Mouse (Mus musculus) embryonic facial prominence, embryonic 15.5 days (tissue): ENCODE data around the gene Spag9. TPM values are rescaled to one million over a fixed set of nuclear protein-coding genes. Genes with fewer than 3 reads are reported as not detected.

Experiments
- ATAC-seq: fragments of 200-750 bp; cut with Nextera tagmentation; 2 replicates; pipeline ENCODE4 v1.8.0; 2017; ENCODE audit warnings: low read depth, moderate TSS enrichment; ENCODE audit not compliant: insufficient number of reproducible peaks, low FRiP score, low TSS enrichment
- H3K27ac ChIP-seq: fragments of 300-500 bp; sonication (generic); replicated peaks from 2 replicates; pipeline ENCODE4 v1.5.1; 2015; ENCODE audit warnings: mild to moderate bottlenecking, inconsistent platforms
- H3K27me3 ChIP-seq: fragments of 300-500 bp; sonication (generic); 2 replicates; pipeline ENCODE4 v1.6.1; 2015; ENCODE audit warnings: inconsistent platforms
- H3K36me3 ChIP-seq: fragments of 300-500 bp; sonication (generic); 2 replicates; pipeline ENCODE4 v1.6.1; 2015; ENCODE audit warnings: mild to moderate bottlenecking, inconsistent platforms
- H3K4me1 ChIP-seq: fragments of 300-500 bp; sonication (generic); 2 replicates; pipeline ENCODE4 v1.6.1; 2015; ENCODE audit warnings: inconsistent platforms
- H3K4me2 ChIP-seq: fragments of 300-500 bp; sonication (generic); replicated peaks from 2 replicates; pipeline ENCODE4 v1.6.1; 2015; ENCODE audit warnings: mild to moderate bottlenecking, inconsistent platforms
- H3K4me3 ChIP-seq: fragments of 300-500 bp; sonication (generic); replicated peaks from 2 replicates; pipeline ENCODE4 v1.5.1; 2015; ENCODE audit warnings: mild to moderate bottlenecking, inconsistent platforms
- H3K9ac ChIP-seq: fragments of 300-500 bp; sonication (generic); 2 replicates; pipeline ENCODE4 v1.6.1; 2015; ENCODE audit warnings: inconsistent platforms
- H3K9me3 ChIP-seq: fragments of 300-500 bp; sonication (generic); replicated peaks from 2 replicates; pipeline ENCODE4 v1.6.1; 2016; ENCODE audit warnings: inconsistent platforms
- WGBS: fragments of 180-500 bp; shearing (Covaris S2); methylation state at CpG from one replicate; pipeline ENCODE4 v1.1.7; 2015; 5-methylcytosine and 5-hydroxymethylcytosine counted together
- polyA plus RNA-seq: library from polyadenylated mRNA; unstranded; fragments of >200 nt; fragmentation: Nextera tagmentation; extraction: Ambion mirVana; gene quantifications from 2 replicates; pipeline ENCODE4 v1.2.1, GENCODE M21; 2015

Gene Spag9
- polyA plus RNA-seq, 1 experiment from 2014 or later = 43.4 TPM

GRCm38 (mm10) chr11:93965391-93965790, 30.5 kb upstream of the Spag9 start:
- WGBS = 79% methylated on average over 6 of the region's 6 CpGs

GRCm38 (mm10) chr11:93967381-93967780, 28.5 kb upstream of the Spag9 start:
- Histone ChIP-seq H3K27ac (peak overlapping the region; percentile 65), H3K36me3 (peaks cover 28% of the 10 kb centered on the region), H3K9ac (peak overlapping the region; percentile 48), H3K4me3 (peak overlapping the region; percentile 65), H3K27me3 (no peaks in the 10 kb centered on the region), H3K9me3 (no peaks in the 10 kb centered on the region), H3K4me1 (peaks cover 6% of the 10 kb centered on the region), H3K4me2 (peak overlapping the region; percentile 58)
- ATAC-seq = no peak
- 2% methylated on average over 11 of the region's 11 CpGs for WGBS

More at GRCm38 (mm10) chr11:93965391-93965790, 30.5 kb upstream of the Spag9 start:
- Histone ChIP-seq H3K27me3 (no peaks in the 10 kb centered on the region), H3K36me3 (peaks cover 45% of the 10 kb centered on the region), H3K4me1 (peaks cover 6% of the 10 kb centered on the region), H3K9me3 (no peaks in the 10 kb centered on the region), H3K4me2 (no peak overlapping the region), H3K9ac (no peak overlapping the region), H3K4me3 (no peak overlapping the region), H3K27ac (no peak overlapping the region)
- ATAC-seq = no peak

- H3K36me3 ChIP-seq = peaks cover 25% of the 10 kb centered on the region
- peak; percentile 95 for ATAC-seq
- H3K27me3 ChIP-seq = no peaks in the 10 kb centered on the region
- peak within 1 kb of the TSS; percentile 65 for H3K27ac ChIP-seq
- under 1% methylated on average over 40 of the region's 40 CpGs for WGBS
- no peaks in the 10 kb centered on the region for H3K9me3 ChIP-seq
- H3K9ac ChIP-seq = peak within 1 kb of the TSS; percentile 48
- H3K4me1 ChIP-seq = peaks cover 6% of the 10 kb centered on the region
- peak within 1 kb of the TSS; percentile 58 for H3K4me2 ChIP-seq
- H3K4me3 ChIP-seq = peak within 1 kb of the TSS; percentile 65
Measured at GRCm38 (mm10) chr11:93968005-93968847, 27.7 kb upstream of the Spag9 start, which contains the start of the genes Gm20390 and Nme1. Gene Gm20390 (minus strand): TSS chr11:93968293. Gene Nme1 (minus strand): TSS chr11:93968521.

- Histone ChIP-seq H3K4me1 (peaks cover 6% of the 10 kb centered on the region), H3K27me3 (no peaks in the 10 kb centered on the region), H3K4me2 (peak overlapping the region; percentile 58), H3K36me3 (peaks cover 21% of the 10 kb centered on the region), H3K4me3 (peak overlapping the region; percentile 65), H3K27ac (peak overlapping the region; percentile 28; the same call in 1 of the 2 replicates), H3K9me3 (no peaks in the 10 kb centered on the region), H3K9ac (no peak overlapping the region)
- no peak for ATAC-seq
- WGBS = 44% methylated on average over 6 of the region's 6 CpGs
Measured at GRCm38 (mm10) chr11:93968848-93969128, 27.1 kb upstream of the Spag9 start.

- WGBS = 90% methylated on average over 6 of the region's 6 CpGs
- H3K27ac ChIP-seq = no peak overlapping the region
- H3K36me3 ChIP-seq = peaks cover 17% of the 10 kb centered on the region; the same call in 1 of the 2 replicates
- H3K27me3 ChIP-seq = no peaks in the 10 kb centered on the region
- H3K9me3 ChIP-seq = no peaks in the 10 kb centered on the region
- H3K9ac ChIP-seq = no peak overlapping the region
- peaks cover 6% of the 10 kb centered on the region for H3K4me1 ChIP-seq
- H3K4me3 ChIP-seq = no peak overlapping the region
- peak overlapping the region; percentile 58 for H3K4me2 ChIP-seq
- ATAC-seq = no peak
Measured at GRCm38 (mm10) chr11:93969171-93969570, 26.7 kb upstream of the Spag9 start.

GRCm38 (mm10) chr11:93969799-93970198, 26.1 kb upstream of the Spag9 start:
- Histone ChIP-seq H3K27me3 (no peaks in the 10 kb centered on the region), H3K36me3 (peaks cover 10% of the 10 kb centered on the region; the same call in 1 of the 2 replicates), H3K27ac (no peak overlapping the region), H3K9me3 (no peaks in the 10 kb centered on the region), H3K4me1 (peaks cover 6% of the 10 kb centered on the region), H3K4me2 (no peak overlapping the region), H3K9ac (no peak overlapping the region), H3K4me3 (no peak overlapping the region)
- ATAC-seq = no peak
- WGBS = 67% methylated on average over 1 of the region's 1 CpGs

- Histone ChIP-seq H3K9ac (no peak overlapping the region), H3K27ac (no peak overlapping the region), H3K4me2 (no peak overlapping the region), H3K9me3 (no peaks in the 10 kb centered on the region), H3K27me3 (no peaks in the 10 kb centered on the region), H3K4me3 (no peak overlapping the region), H3K4me1 (no peaks in the 10 kb centered on the region), H3K36me3 (no peaks in the 10 kb centered on the region)
- 79% methylated on average over 5 of the region's 5 CpGs for WGBS
- no peak for ATAC-seq
Measured at GRCm38 (mm10) chr11:93972951-93973350, 22.9 kb upstream of the Spag9 start.

GRCm38 (mm10) chr11:93979502-93980049, 16.3 kb upstream of the Spag9 start:
- Histone ChIP-seq H3K4me3 (no peak overlapping the region), H3K9me3 (no peaks in the 10 kb centered on the region), H3K4me1 (no peaks in the 10 kb centered on the region), H3K27ac (no peak overlapping the region), H3K4me2 (no peak overlapping the region), H3K27me3 (no peaks in the 10 kb centered on the region), H3K9ac (no peak overlapping the region), H3K36me3 (no peaks in the 10 kb centered on the region)
- ATAC-seq = no peak
- 47% methylated on average over 6 of the region's 6 CpGs for WGBS

GRCm38 (mm10) chr11:93984619-93985018, 11.3 kb upstream of the Spag9 start:
- Histone ChIP-seq H3K4me1 (no peaks in the 10 kb centered on the region), H3K4me3 (no peak overlapping the region), H3K27me3 (no peaks in the 10 kb centered on the region), H3K9ac (no peak overlapping the region), H3K9me3 (no peaks in the 10 kb centered on the region), H3K36me3 (no peaks in the 10 kb centered on the region), H3K4me2 (no peak overlapping the region), H3K27ac (no peak overlapping the region)
- 72% methylated on average over 3 of the region's 3 CpGs for WGBS
- no peak for ATAC-seq

- no peak overlapping the region for H3K9ac ChIP-seq
- H3K4me1 ChIP-seq = no peaks in the 10 kb centered on the region
- H3K27me3 ChIP-seq = no peaks in the 10 kb centered on the region
- no peak overlapping the region for H3K4me2 ChIP-seq
- H3K4me3 ChIP-seq = no peak overlapping the region
- 84% methylated on average over 5 of the region's 5 CpGs for WGBS
- no peak overlapping the region for H3K27ac ChIP-seq
- H3K9me3 ChIP-seq = no peaks in the 10 kb centered on the region
- no peaks in the 10 kb centered on the region for H3K36me3 ChIP-seq
- no peak for ATAC-seq
Measured at GRCm38 (mm10) chr11:93985265-93985664, 10.6 kb upstream of the Spag9 start.

GRCm38 (mm10) chr11:93986298-93986697, 9.6 kb upstream of the Spag9 start:
- ATAC-seq = no peak
- H3K27me3 ChIP-seq = no peaks in the 10 kb centered on the region

More at GRCm38 (mm10) chr11:93986298-93986697, 9.6 kb upstream of the Spag9 start:
- Histone ChIP-seq H3K4me3 (no peak overlapping the region), H3K4me2 (no peak overlapping the region), H3K36me3 (no peaks in the 10 kb centered on the region), H3K9ac (no peak overlapping the region), H3K4me1 (no peaks in the 10 kb centered on the region), H3K9me3 (no peaks in the 10 kb centered on the region), H3K27ac (no peak overlapping the region)
